In genomic region chr4:118471281-118471680, GRCm38 (mm10) we compare ENCODE assay signal across 20 mouse cellular contexts. TPM values are rescaled to one million over a fixed set of nuclear protein-coding genes. Genes with fewer than 3 reads are reported as not detected.
"Had no signal": no experiment of that assay in that cellular context is flagged by ENCODE, and none has a peak within 500 bp of the region (broad histone marks: within the 10 kb centered on the region; RNA-seq: fewer than 3 reads in every experiment).

No protein-coding gene starts in this region.

- H3K27ac ChIP-seq: liver, embryonic 13.5 days; lung, embryonic 15.5 days; midbrain, embryonic 10.5 days; neural tube, embryonic 12.5 days had no signal

- ATAC-seq: liver, postnatal 0 days had no signal

- H3K36me3 ChIP-seq: liver, embryonic 13.5 days; lung, embryonic 15.5 days; midbrain, embryonic 10.5 days; neural tube, embryonic 12.5 days had no signal

- H3K9me3 ChIP-seq: liver, embryonic 13.5 days; lung, embryonic 15.5 days; midbrain, embryonic 10.5 days had no signal

- H3K4me1 ChIP-seq: liver, embryonic 13.5 days; lung, embryonic 15.5 days; midbrain, embryonic 10.5 days; neural tube, embryonic 12.5 days had no signal

- DNase-seq: kidney, adult 18-20 months; kidney, postnatal 10 days; left cerebral cortex, postnatal 4 days; liver; liver, embryonic 13.5 days; liver, postnatal 0 days; lung, postnatal 36 days; midbrain, embryonic 14.5 days; retina, postnatal 1 day; right cerebral cortex, postnatal 4 days; spleen, adult 18-20 months had no signal

- H3K4me3 ChIP-seq: liver, embryonic 13.5 days; lung, embryonic 15.5 days; midbrain, embryonic 10.5 days; myocyte; neural tube, embryonic 12.5 days had no signal

- H3K27me3 ChIP-seq: liver, embryonic 13.5 days; lung, embryonic 15.5 days; neural tube, embryonic 12.5 days had no signal

- H3K9ac ChIP-seq: liver, embryonic 13.5 days; liver, postnatal 0 days; lung, embryonic 15.5 days; neural tube, embryonic 12.5 days had no signal

- H3K4me2 ChIP-seq: liver, embryonic 13.5 days; lung, embryonic 15.5 days; neural tube, embryonic 12.5 days had no signal

RNA-seq across cellular contexts. Expression of gene Mpl, which starts 14.0 kb away (rescaled TPM):
- total RNA-seq: left cerebral cortex, postnatal 4 days had no signal
- polyA plus RNA-seq: midbrain, embryonic 14.5 days; myocyte had no signal

RNA-seq across cellular contexts. Expression of gene Tie1, which starts 18.6 kb away (rescaled TPM):
- polyA plus RNA-seq: myocyte had no signal

RNA-seq across cellular contexts. Expression of gene 2610528J11Rik, which starts 55.5 kb away (rescaled TPM):
- total RNA-seq: layer of hippocampus, adult 8-10 months; layer of hippocampus, postnatal 14 days; left cerebral cortex, adult 18-20 months; left cerebral cortex, postnatal 10 days; megakaryocyte progenitor cell, adult 5-6 weeks had no signal
- polyA plus RNA-seq: midbrain, embryonic 14.5 days; myocyte; neural tube, embryonic 12.5 days had no signal
